Mouse (Mus musculus) skeletal muscle tissue, postnatal 0 days (tissue): ENCODE measurements around the gene Fgd4. TPM values are rescaled to one million over a fixed set of nuclear protein-coding genes. Genes with fewer than 3 reads are reported as not detected.

ENCODE experiments used
- polyA plus RNA-seq: library from polyadenylated mRNA; unstranded; fragments of >200 nt; fragmentation: Nextera tagmentation; extraction: Ambion mirVana; gene quantifications from 2 replicates; pipeline ENCODE4 v1.2.1, GENCODE M21; 2015

Gene Fgd4
- 3.2 and 4.1 TPM in 2 replicates for polyA plus RNA-seq

GRCm38 (mm10) chr16:16600461-16600860 is at the start of gene Fgd4:
Gene Fgd4, minus strand, starts transcription at chr16:16600549.

Other genes with a start within 250 kb of the Fgd4 start
- gene Dnm1l, start 241.6 kb downstream of the Fgd4 start, polyA plus RNA-seq, result 44.2 and 46.2 TPM in 2 replicates
- gene Olfr19, start 75.9 kb upstream of the Fgd4 start, polyA plus RNA-seq, result not detected in 2 replicates
- 0.05 TPM in 1 of 2 replicates, not detected in the other for gene Spag6l, start 228.9 kb upstream of the Fgd4 start, polyA plus RNA-seq